In genomic region chr2:144386296-144386695, GRCm38 (mm10) we compare ENCODE assay signal across 32 mouse cellular contexts. TPM values are rescaled to one million over a fixed set of nuclear protein-coding genes. Genes with fewer than 3 reads are reported as not detected.
DNase-seq lines count a peak whose midpoint lies in the region; ATAC-seq and TF ChIP-seq lines count a peak whose summit lies in the region.
"Had no signal": no experiment of that assay in that cellular context is flagged by ENCODE, and none has a peak within 500 bp of the region (broad histone marks: within the 10 kb centered on the region; RNA-seq: fewer than 3 reads in every experiment).

No protein-coding gene starts in this region.

- no peaks in the 10 kb centered on the region for H3K9me3 ChIP-seq in heart, embryonic 12.5 days (replicated peaks)
- 0 out of 2 replicates have a peak, but pooled peaks cover 3% of the 10 kb centered on the region for H3K9me3 ChIP-seq in heart, embryonic 16.5 days (replicated peaks; ENCODE audit: control insufficient read depth, low read length)
- H3K9me3 ChIP-seq in intestine, embryonic 16.5 days (ENCODE audit: control insufficient read depth, low read length), result peaks cover 5% of the 10 kb centered on the region; the same call in 1 of the 2 replicates
- H3K9me3 ChIP-seq: embryonic facial prominence, embryonic 12.5 days; forebrain, embryonic 12.5 days; forebrain, embryonic 15.5 days; hindbrain, embryonic 12.5 days; hindbrain, embryonic 15.5 days; kidney, embryonic 15.5 days had no signal

- no peak overlapping the region for H3K9ac ChIP-seq in heart, adult 2 months (ENCODE audit: low read depth, low read length)
- H3K9ac ChIP-seq in heart, embryonic 12.5 days, result no peak overlapping the region
- H3K9ac ChIP-seq in heart, embryonic 16.5 days (ENCODE audit: low read length), result no peak overlapping the region
- no peak overlapping the region for H3K9ac ChIP-seq in intestine, embryonic 16.5 days (ENCODE audit: low read depth, low read length)
- H3K9ac ChIP-seq: embryonic facial prominence, embryonic 12.5 days; forebrain, embryonic 12.5 days; forebrain, embryonic 15.5 days; hindbrain, embryonic 12.5 days; hindbrain, embryonic 15.5 days; kidney, embryonic 15.5 days had no signal

- TF ChIP-seq POLR2A in heart, adult 2 months (IDR thresholded peaks at IDR 0.05; ENCODE audit: insufficient read depth, low read depth, low read length), result no peak
- no peak for TF ChIP-seq POLR2A in olfactory bulb, adult 2 months (IDR thresholded peaks at IDR 0.05; ENCODE audit: insufficient read depth, low read depth, low read length)

- H3K4me2 ChIP-seq in heart, embryonic 12.5 days, result no peak overlapping the region
- H3K4me2 ChIP-seq in heart, embryonic 16.5 days (ENCODE audit: low read depth, low read length), result no peak overlapping the region
- no peak overlapping the region for H3K4me2 ChIP-seq in intestine, embryonic 16.5 days (ENCODE audit: low read depth, low read length)
- H3K4me2 ChIP-seq: embryonic facial prominence, embryonic 12.5 days; forebrain, embryonic 12.5 days; forebrain, embryonic 15.5 days; hindbrain, embryonic 12.5 days; hindbrain, embryonic 15.5 days; kidney, embryonic 15.5 days had no signal

- H3K79me2 ChIP-seq in heart, adult 2 months (replicated peaks; ENCODE audit: control insufficient read depth, insufficient read depth, low read length), result no peaks in the 10 kb centered on the region; the same call in 1 of the 2 replicates

- intact Hi-C loops in gastrocnemius, postnatal 14 days (cut with DNase I; ENCODE audit: low total_unique reads), result no loop called here
- intact Hi-C loops in heart, adult 2 months (cut with DNase I), result no loop called here
- intact Hi-C loops in heart, postnatal 14 days (cut with DNase I), result no loop called here

- H3K36me3 ChIP-seq in heart, adult 2 months (ENCODE audit: control insufficient read depth, insufficient read depth, low read length), result peaks cover 16% of the 10 kb centered on the region
- peaks cover 82% of the 10 kb centered on the region for H3K36me3 ChIP-seq in heart, embryonic 12.5 days
- peaks cover 53% of the 10 kb centered on the region for H3K36me3 ChIP-seq in heart, embryonic 16.5 days (ENCODE audit: control insufficient read depth, insufficient read depth)
- peaks cover 25% of the 10 kb centered on the region for H3K36me3 ChIP-seq in intestine, embryonic 16.5 days (ENCODE audit: control insufficient read depth, insufficient read depth, low read length)

- peaks cover 4% of the 10 kb centered on the region for H3K4me1 ChIP-seq in heart, adult 2 months (ENCODE audit: control insufficient read depth, insufficient read depth, low read length)
- H3K4me1 ChIP-seq in heart, embryonic 12.5 days (replicated peaks), result peaks cover 8% of the 10 kb centered on the region; the same call in 1 of the 2 replicates
- H3K4me1 ChIP-seq in heart, embryonic 16.5 days (ENCODE audit: control insufficient read depth, insufficient read depth, low read length), result peaks cover 9% of the 10 kb centered on the region
- H3K4me1 ChIP-seq in olfactory bulb, adult 2 months (ENCODE audit: control insufficient read depth, insufficient read depth, low read length), result peaks cover 6% of the 10 kb centered on the region
- H3K4me1 ChIP-seq in intestine, embryonic 16.5 days (ENCODE audit: control insufficient read depth, insufficient read depth, low read length), result no peaks in the 10 kb centered on the region
- H3K4me1 ChIP-seq: embryonic facial prominence, embryonic 12.5 days; forebrain, embryonic 12.5 days; forebrain, embryonic 15.5 days; hindbrain, embryonic 12.5 days; hindbrain, embryonic 15.5 days; kidney, embryonic 15.5 days had no signal

- 42% methylated on average over 2 of the region's 2 CpGs for WGBS in heart, adult 2 months
- WGBS in heart, embryonic 12.5 days, result 56% methylated on average over 2 of the region's 2 CpGs
- 43% methylated on average over 2 of the region's 2 CpGs for WGBS in heart, embryonic 16.5 days
- 39% methylated on average over 2 of the region's 2 CpGs for WGBS in olfactory bulb, adult 2 months
- WGBS in intestine, embryonic 16.5 days, result 67% methylated on average over 2 of the region's 2 CpGs

- DNase-seq in gastrocnemius, adult 18-20 months (ENCODE audit: low spot score), result peak; percentile 64
- no peak for DNase-seq in gastrocnemius, postnatal 14 days
- no peak for DNase-seq in heart, adult 2 months
- DNase-seq in heart, postnatal 14 days, result no peak
- DNase-seq: adrenal gland, postnatal 10 days; adrenal gland, postnatal 36 days; B cell, adult 2 months; cerebellum, adult 18-20 months; cerebellum, adult 9-10 months; cerebellum, postnatal 14 days; gastrocnemius, postnatal 36 days; heart, postnatal 10 days; kidney, adult 11 months; kidney, adult 8-10 months had no signal

- H3K4me3 ChIP-seq in heart, adult 2 months, result no peak overlapping the region
- H3K4me3 ChIP-seq in heart, embryonic 12.5 days, result no peak overlapping the region
- no peak overlapping the region for H3K4me3 ChIP-seq in heart, embryonic 16.5 days (ENCODE audit: low read length)
- no peak overlapping the region for H3K4me3 ChIP-seq in olfactory bulb, adult 2 months (ENCODE audit: insufficient read depth, low read depth, low read length)
- no peak overlapping the region for H3K4me3 ChIP-seq in intestine, embryonic 16.5 days (ENCODE audit: low read length)
- H3K4me3 ChIP-seq: embryonic facial prominence, embryonic 12.5 days; erythroblast, embryonic 14.5 days; forebrain, embryonic 12.5 days; forebrain, embryonic 15.5 days; hindbrain, embryonic 12.5 days; hindbrain, embryonic 15.5 days; kidney, embryonic 15.5 days had no signal

- ATAC-seq in heart, embryonic 12.5 days (ENCODE audit: insufficient number of reproducible peaks, low FRiP score), result no peak
- 0 out of 2 replicates have a peak, but pooled peaks have one; percentile 25 for ATAC-seq in heart, embryonic 16.5 days (replicated peaks; ENCODE audit: extremely low read depth, insufficient read depth, low FRiP score)
- ATAC-seq in intestine, embryonic 16.5 days, result no peak
- ATAC-seq: forebrain, embryonic 15.5 days; Patski had no signal

- no peak for TF ChIP-seq EP300 in heart, adult 2 months (IDR thresholded peaks at IDR 0.05; ENCODE audit: insufficient read depth, low read depth, low read length)

- no peak for TF ChIP-seq CTCF in heart, adult 2 months (IDR thresholded peaks at IDR 0.05)
- TF ChIP-seq CTCF in olfactory bulb, adult 2 months (IDR thresholded peaks at IDR 0.05; ENCODE audit: insufficient read depth, low read depth, low read length), result no peak

- peak overlapping the region; percentile 26 for H3K27ac ChIP-seq in heart, adult 2 months
- H3K27ac ChIP-seq in heart, embryonic 12.5 days (ENCODE audit: poor library complexity, severe bottlenecking), result no peak overlapping the region; the same call in 1 of the 2 replicates
- H3K27ac ChIP-seq in heart, embryonic 16.5 days (ENCODE audit: low read length), result no peak overlapping the region; the same call in 1 of the 2 replicates
- H3K27ac ChIP-seq in olfactory bulb, adult 2 months (ENCODE audit: insufficient read depth, low read depth, low read length), result peak overlapping the region; percentile 16; the same call in 1 of the 2 replicates
- H3K27ac ChIP-seq in intestine, embryonic 16.5 days (ENCODE audit: low read length), result no peak overlapping the region
- H3K27ac ChIP-seq: embryonic facial prominence, embryonic 12.5 days; forebrain, embryonic 12.5 days; forebrain, embryonic 15.5 days; hindbrain, embryonic 12.5 days; hindbrain, embryonic 15.5 days; kidney, embryonic 15.5 days had no signal

- H3K27me3 ChIP-seq in heart, adult 2 months (ENCODE audit: control insufficient read depth, insufficient read depth, low read length), result no peaks in the 10 kb centered on the region
- H3K27me3 ChIP-seq in heart, embryonic 12.5 days (replicated peaks), result no peaks in the 10 kb centered on the region
- no peaks in the 10 kb centered on the region for H3K27me3 ChIP-seq in heart, embryonic 16.5 days (ENCODE audit: control insufficient read depth, insufficient read depth, low read length)
- H3K27me3 ChIP-seq in intestine, embryonic 16.5 days (replicated peaks; ENCODE audit: control insufficient read depth, insufficient read depth, low read length), result no peaks in the 10 kb centered on the region
- H3K27me3 ChIP-seq: CH12.LX; embryonic facial prominence, embryonic 12.5 days; forebrain, embryonic 12.5 days; forebrain, embryonic 15.5 days; hindbrain, embryonic 12.5 days; hindbrain, embryonic 15.5 days; kidney, embryonic 15.5 days; Patski had no signal

RNA-seq across cellular contexts. Expression of gene Pet117, which starts 17.5 kb away (rescaled TPM):
- 1 to 10 TPM; 7.0 to 8.3 TPM for total RNA-seq in gastrocnemius, adult 18-20 months (2021)
- total RNA-seq in gastrocnemius, postnatal 14 days (2021), result 1 to 10 TPM; 5.7 to 6.5 TPM
- total RNA-seq in heart, adult 2 months (2021), result 1 to 10 TPM; 8.9 to 9.1 TPM
- not detected in 2 replicates for polyA plus RNA-seq in heart, adult 2 months (2012; rRNA removed)
- 0.90 and 3.8 TPM in 2 replicates for polyA plus RNA-seq in heart, embryonic 12.5 days (2016; fragmentation: Nextera tagmentation; extraction: Ambion mirVana)
- 2.9 and 3.9 TPM in 2 replicates for polyA plus RNA-seq in heart, embryonic 16.5 days (2015; fragmentation: Nextera tagmentation; extraction: Ambion mirVana)
- 1 to 10 TPM; 6.1 to 9.5 TPM for total RNA-seq in heart, postnatal 14 days (2021)
- polyA plus RNA-seq in olfactory bulb, adult 2 months (2012; ENCODE audit: insufficient read depth, insufficient read length, low replicate concordance, missing spikeins), result not detected in 2 replicates
- polyA plus RNA-seq in intestine, embryonic 16.5 days (2015; fragmentation: Nextera tagmentation; extraction: Ambion mirVana), result 1.3 and 4.2 TPM in 2 replicates
- total RNA-seq: CH12.LX; G1E; hematopoietic stem cell, adult 5-6 weeks had no signal
- polyA plus RNA-seq: embryonic facial prominence, embryonic 12.5 days; forebrain, embryonic 15.5 days had no signal

RNA-seq across cellular contexts. Expression of gene Kat14, which starts 17.5 kb away (rescaled TPM):
- 10 to 100 TPM; 16.6 to 22.7 TPM for total RNA-seq in gastrocnemius, adult 18-20 months (2021)
- 10 to 100 TPM; 15.4 to 18.8 TPM for total RNA-seq in gastrocnemius, postnatal 14 days (2021)
- total RNA-seq in heart, adult 2 months (2021), result 10 to 100 TPM; 23.7 to 26.8 TPM
- 22.2 and 26.1 TPM in 2 replicates for polyA plus RNA-seq in heart, adult 2 months (2012; rRNA removed)
- polyA plus RNA-seq in heart, embryonic 12.5 days (2016; fragmentation: Nextera tagmentation; extraction: Ambion mirVana), result 27.3 and 27.5 TPM in 2 replicates
- 27.2 and 28.0 TPM in 2 replicates for polyA plus RNA-seq in heart, embryonic 16.5 days (2015; fragmentation: Nextera tagmentation; extraction: Ambion mirVana)
- 10 to 100 TPM; 23.7 to 25.0 TPM for total RNA-seq in heart, postnatal 14 days (2021)
- polyA plus RNA-seq in olfactory bulb, adult 2 months (2012; ENCODE audit: insufficient read depth, insufficient read length, low replicate concordance, missing spikeins), result not detected in 2 replicates
- polyA plus RNA-seq in intestine, embryonic 16.5 days (2015; fragmentation: Nextera tagmentation; extraction: Ambion mirVana), result 44.7 and 45.5 TPM in 2 replicates

RNA-seq across cellular contexts. Expression of gene Ovol2, which starts 54.4 kb away (rescaled TPM):
- not detected for total RNA-seq in gastrocnemius, adult 18-20 months (2021)
- total RNA-seq in gastrocnemius, postnatal 14 days (2021), result not detected
- not detected for total RNA-seq in heart, adult 2 months (2021)
- 0.14 TPM in 1 of 2 replicates, not detected in the other for polyA plus RNA-seq in heart, adult 2 months (2012; rRNA removed)
- 0.12 and 0.20 TPM in 2 replicates for polyA plus RNA-seq in heart, embryonic 12.5 days (2016; fragmentation: Nextera tagmentation; extraction: Ambion mirVana)
- 0.14 and 0.76 TPM in 2 replicates for polyA plus RNA-seq in heart, embryonic 16.5 days (2015; fragmentation: Nextera tagmentation; extraction: Ambion mirVana)
- not detected for total RNA-seq in heart, postnatal 14 days (2021)
- polyA plus RNA-seq in olfactory bulb, adult 2 months (2012; ENCODE audit: insufficient read depth, insufficient read length, low replicate concordance, missing spikeins), result not detected in 2 replicates
- polyA plus RNA-seq in intestine, embryonic 16.5 days (2015; fragmentation: Nextera tagmentation; extraction: Ambion mirVana), result 1.2 TPM in 2 replicates
- total RNA-seq: adrenal gland, adult 18-20 months; adrenal gland, postnatal 10 days; adrenal gland, postnatal 36 days; CH12.LX; gastrocnemius, adult 8-10 months; gastrocnemius, postnatal 36 days; heart, adult 18-20 months; heart, postnatal 10 days; hematopoietic stem cell, adult 5-6 weeks had no signal
- polyA plus RNA-seq: erythroblast, embryonic 14.5 days; forebrain, embryonic 15.5 days; G1E; hindbrain, embryonic 15.5 days; Patski had no signal

Comparison
In these comparisons a context has a peak if more than half of its experiments do, and no peak if none do; other contexts are left out.
1. H3K27ac ChIP-seq: peak in heart, adult 2 months (single experiment) and olfactory bulb, adult 2 months (single experiment); none in heart, embryonic 12.5 days (single experiment), heart, embryonic 16.5 days (single experiment) and intestine, embryonic 16.5 days (single experiment).
2. RNA of gene Kat14, which starts 17.5 kb away (polyA plus RNA-seq): 44.7 to 45.5 TPM in intestine, embryonic 16.5 days, 27.2 to 28.0 TPM in heart, embryonic 16.5 days, 27.3 to 27.5 TPM in heart, embryonic 12.5 days and 22.2 to 26.1 TPM in heart, adult 2 months; not detected in olfactory bulb, adult 2 months; every median in the first group is over 10 times any median in the second.